Mouse (Mus musculus) myocyte (in vitro differentiated cells): ENCODE measurements around the gene Gm17364. TPM values are rescaled to one million over a fixed set of nuclear protein-coding genes. Genes with fewer than 3 reads are reported as not detected.
"Not testable (repeated sequence)": the region's sequence is repeated elsewhere in the genome, so short reads cannot be mapped to it uniquely, and the experiment has no call there.

ENCODE experiments used
- H3K27me3 ChIP-seq: one replicate; pipeline ENCODE4 v1.6.1; 2011; ENCODE audit not compliant: control insufficient read depth, insufficient read depth, insufficient read length
- H3K36me3 ChIP-seq: one replicate; pipeline ENCODE4 v1.6.1; 2011; ENCODE audit not compliant: control insufficient read depth, insufficient read depth
- H3K4me2 ChIP-seq: one replicate; pipeline ENCODE4 v1.6.1; 2011; ENCODE audit warnings: low read depth, control low read depth
- H3K4me3 ChIP-seq: one replicate; pipeline ENCODE4 v1.5.1; 2011; ENCODE audit warnings: mild to moderate bottlenecking, control low read depth, moderate library complexity
- H3K79me2 ChIP-seq: one replicate; pipeline ENCODE4 v1.6.1; 2011; ENCODE audit not compliant: control insufficient read depth, insufficient read depth
- H3ac ChIP-seq: one replicate; pipeline ENCODE4 v1.6.1; 2011; ENCODE audit not compliant: control insufficient read depth, insufficient read length
- CEBPB ChIP-seq: IDR thresholded peaks from 2 replicates; pipeline ENCODE4 v1.6.1; 2011; ENCODE audit warnings: mild to moderate bottlenecking, moderate library complexity; ENCODE audit not compliant: poor library complexity, insufficient read depth, severe bottlenecking
- E2F4 ChIP-seq: IDR thresholded peaks from one replicate; pipeline ENCODE4 v1.6.1; 2011; ENCODE audit warnings: mild to moderate bottlenecking, control low read depth, moderate library complexity; ENCODE audit not compliant: insufficient read depth
- MAX ChIP-seq: IDR thresholded peaks from one replicate; pipeline ENCODE4 v1.6.1; 2011; ENCODE audit warnings: low read depth, mild to moderate bottlenecking, control low read depth
- MYOD1 ChIP-seq, 3 experiments: IDR thresholded peaks; one replicate each; pipeline ENCODE4 v1.6.1; 2011; ENCODE audit warnings: control low read depth in 2 of 3, low read depth in 2 of 3, mild to moderate bottlenecking in 2 of 3, moderate library complexity in 1 of 3; ENCODE audit not compliant: insufficient read length in 2 of 3, control insufficient read depth in 1 of 3
- MYOG ChIP-seq, 3 experiments: IDR thresholded peaks; one replicate each; pipeline ENCODE4 v1.6.1; 2011; ENCODE audit warnings: control low read depth in 2 of 3, low read depth in 2 of 3, mild to moderate bottlenecking in 2 of 3; ENCODE audit not compliant: insufficient read length in 2 of 3, control insufficient read depth in 1 of 3, insufficient read depth in 1 of 3
- POLR2A ChIP-seq: IDR thresholded peaks from one replicate; pipeline ENCODE4 v1.6.1; 2011; ENCODE audit warnings: low read depth, mild to moderate bottlenecking, control low read depth, moderate library complexity; ENCODE audit not compliant: insufficient read length
- POLR2AphosphoS2 ChIP-seq: IDR thresholded peaks from one replicate; pipeline ENCODE4 v1.6.1; 2011; ENCODE audit warnings: low read depth, control low read depth; ENCODE audit not compliant: insufficient read length
- REST ChIP-seq: IDR thresholded peaks from one replicate; pipeline ENCODE4 v1.6.1; 2011; ENCODE audit warnings: mild to moderate bottlenecking, control low read depth, moderate library complexity; ENCODE audit not compliant: insufficient read depth, insufficient read length
- SRF ChIP-seq: IDR thresholded peaks from one replicate; pipeline ENCODE4 v1.6.1; 2011; ENCODE audit warnings: low read depth; ENCODE audit not compliant: control insufficient read depth, insufficient read length
- TCF12 ChIP-seq: IDR thresholded peaks from one replicate; pipeline ENCODE4 v1.6.1; 2011; ENCODE audit warnings: mild to moderate bottlenecking, control low read depth; ENCODE audit not compliant: poor library complexity, insufficient read depth, severe bottlenecking
- TCF3 ChIP-seq: IDR thresholded peaks from one replicate; pipeline ENCODE4 v1.6.1; 2011; ENCODE audit warnings: low read depth, control low read depth; ENCODE audit not compliant: insufficient read length
- USF1 ChIP-seq: IDR thresholded peaks from one replicate; pipeline ENCODE4 v1.6.1; 2011; ENCODE audit warnings: low read depth, mild to moderate bottlenecking, control low read depth, moderate library complexity
- polyA plus RNA-seq: library from polyadenylated mRNA; unstranded; fragments of >200 nt; fragmentation: generic; extraction: Trizol; gene quantifications from one replicate; pipeline ENCODE4 v1.2.1, GENCODE M21; 2012; ENCODE audit warnings: missing spikeins

Gm17364 gene
- polyA plus RNA-seq, 1 experiment = not detected

GRCm38 (mm10) chr13:41252736-41253135, 21.0 kb downstream of the Gm17364 start:
- Histone ChIP-seq H3K4me3 (no peak overlapping the region), H3K4me2 (no peak overlapping the region), H3K27me3 (no peaks in the 10 kb centered on the region), H3K79me2 (peaks cover 7% of the 10 kb centered on the region), H3K36me3 (no peaks in the 10 kb centered on the region), H3ac (no peak overlapping the region)
- TF ChIP-seq POLR2A = no peak
- no peak for TF ChIP-seq MYOD1 (IDR thresholded peaks at IDR 0.05; ENCODE audit: control insufficient read depth in 1 of 3, insufficient read length in 2 of 3, low read depth in 2 of 3)
- no peak for TF ChIP-seq TCF3
- no peak for TF ChIP-seq REST
- TF ChIP-seq MYOG (IDR thresholded peaks at IDR 0.05; ENCODE audit: control insufficient read depth in 1 of 3, insufficient read depth in 1 of 3, insufficient read length in 2 of 3, low read depth in 2 of 3) = no peak
- no peak for TF ChIP-seq CEBPB
- no peak for TF ChIP-seq USF1
- no peak for TF ChIP-seq SRF
- TF ChIP-seq TCF12 = no peak
- no peak for TF ChIP-seq POLR2AphosphoS2
- no peak for TF ChIP-seq MAX
- TF ChIP-seq E2F4 = no peak

- TF ChIP-seq MYOG (IDR thresholded peaks at IDR 0.05; ENCODE audit: control insufficient read depth in 1 of 3, insufficient read depth in 1 of 3, insufficient read length in 2 of 3, low read depth in 2 of 3) (no peak), MYOD1 (IDR thresholded peaks at IDR 0.05; ENCODE audit: control insufficient read depth in 1 of 3, insufficient read length in 2 of 3, low read depth in 2 of 3) (no peak), TCF3 (no peak), POLR2A (no peak), SRF (no peak)
- Histone ChIP-seq H3K27me3 (no peaks in the 10 kb centered on the region), H3K79me2 (peaks cover 7% of the 10 kb centered on the region), H3ac (no peak overlapping the region), H3K4me2 (no peak overlapping the region), H3K36me3 (no peaks in the 10 kb centered on the region), H3K4me3 (no peak overlapping the region)
These were observed 21.6 kb downstream of the Gm17364 start for GRCm38 (mm10) chr13:41252141-41252540.

GRCm38 (mm10) chr13:41251667-41252066, 22.1 kb downstream of the Gm17364 start:
- Histone ChIP-seq H3K27me3 (no peaks in the 10 kb centered on the region), H3K36me3 (no peaks in the 10 kb centered on the region), H3K79me2 (peaks cover 7% of the 10 kb centered on the region), H3K4me3 (no peak overlapping the region), H3ac (no peak overlapping the region), H3K4me2 (no peak overlapping the region)
- TF ChIP-seq MAX (no peak), TCF3 (no peak)

GRCm38 (mm10) chr13:41251232-41251631, 22.5 kb downstream of the Gm17364 start:
- H3K4me3 ChIP-seq = peak overlapping the region; percentile 87
- H3ac ChIP-seq, H3K36me3 ChIP-seq, H3K27me3 ChIP-seq, H3K79me2 ChIP-seq: not testable (repeated sequence)
- H3K4me2 ChIP-seq = peak overlapping the region; percentile 94

GRCm38 (mm10) chr13:41250318-41250981, 23.3 kb downstream of the Gm17364 start:
- TF ChIP-seq MYOG (IDR thresholded peaks at IDR 0.05; ENCODE audit: control insufficient read depth in 1 of 3, insufficient read depth in 1 of 3, insufficient read length in 2 of 3, low read depth in 2 of 3) = no peak
- TF ChIP-seq E2F4 = no peak
- no peak for TF ChIP-seq SRF
- TF ChIP-seq POLR2AphosphoS2 = no peak
- TF ChIP-seq TCF3 = no peak
- no peak for TF ChIP-seq POLR2A
- no peak for TF ChIP-seq USF1
- no peak for TF ChIP-seq CEBPB
- TF ChIP-seq REST = no peak
- TF ChIP-seq MAX = no peak
- no peak for TF ChIP-seq MYOD1 (IDR thresholded peaks at IDR 0.05; ENCODE audit: control insufficient read depth in 1 of 3, insufficient read length in 2 of 3, low read depth in 2 of 3)
- no peak for TF ChIP-seq TCF12
- Histone ChIP-seq H3ac (peak overlapping the region; percentile 64), H3K4me2 (peak overlapping the region; percentile 94)

More at GRCm38 (mm10) chr13:41250318-41250981, 23.3 kb downstream of the Gm17364 start:
- Histone ChIP-seq H3K4me3 (peak overlapping the region; percentile 87), H3K36me3 (no peaks in the 10 kb centered on the region), H3K27me3 (no peaks in the 10 kb centered on the region), H3K79me2 (peaks cover 7% of the 10 kb centered on the region)
